Mouse (Mus musculus): ENCODE results near the gene Ccnt1. TPM values are rescaled to one million over a fixed set of nuclear protein-coding genes. Genes with fewer than 3 reads are reported as not detected.

The Ccnt1 gene
- total and polyA plus RNA-seq, 3 experiments, result 19.5 to 63.2 (median 44.0) TPM

GRCm38 (mm10) chr15:98568256-98569033 lies 2.3 kb downstream of the Ccnt1 start (continued):
- TF ChIP-seq RCOR1 (IDR thresholded peaks at IDR 0.05; ENCODE audit: low read depth, low read length) (no peak), TBP (IDR thresholded peaks at IDR 0.05; ENCODE audit: low read depth, low read length) (peak; percentile 86), E2F4 (IDR thresholded peaks at IDR 0.05; ENCODE audit: borderline replicate concordance, low read depth, low read length) (no peak)

- Histone ChIP-seq H3K4me3 (ENCODE audit: control insufficient read depth in 1 of 2, insufficient read depth in 1 of 2, low read depth in 2 of 2, low read length in 2 of 2) (peak overlapping the region; percentile 83 to 84), H3K4me1 (ENCODE audit: control insufficient read depth in 1 of 2, insufficient read depth in 2 of 2, low read length in 2 of 2) (peaks cover 0 to 28% of the 10 kb centered on the region in 2 experiments; a peak in 3 of 4 replicates), H3K36me3 (ENCODE audit: control insufficient read depth in 1 of 2, insufficient read depth in 2 of 2, low read length in 2 of 2) (peaks cover 20 to 48% of the 10 kb centered on the region in 2 experiments), H3K9me3 (replicated peaks; ENCODE audit: insufficient read depth, low read length) (no peaks in the 10 kb centered on the region), H3K9ac (ENCODE audit: control insufficient read depth, low read depth, low read length, poor library complexity, severe bottlenecking) (peak overlapping the region; percentile 87), H3K79me2 (ENCODE audit: control insufficient read depth, insufficient read depth, low read length, poor library complexity) (peaks cover 57% of the 10 kb centered on the region), H3K27me3 (ENCODE audit: control insufficient read depth in 1 of 2, insufficient read depth in 2 of 2, low read length in 2 of 2) (no peaks in the 10 kb centered on the region), H3K27ac (ENCODE audit: control insufficient read depth, low read depth, low read length) (peak overlapping the region; percentile 92)
- peak; percentile 100 for DNase-seq (ENCODE audit: low read depth, low spot score)
- TF ChIP-seq E2F4 (IDR thresholded peaks at IDR 0.05; ENCODE audit: borderline replicate concordance, low read depth, low read length), result peak; percentile 84; the same call in 1 of the 2 replicates
- TF ChIP-seq POLR2AphosphoS2 (IDR thresholded peaks at IDR 0.05; ENCODE audit: low read length), result peak; percentile 100
- peak; percentile 88 for TF ChIP-seq ETS1 (IDR thresholded peaks at IDR 0.05; ENCODE audit: low read depth, low read length)
- TF ChIP-seq MYB (IDR thresholded peaks at IDR 0.05; ENCODE audit: low read depth, low read length), result no peak; the same call in 1 of the 2 replicates
- TF ChIP-seq RAD21 (IDR thresholded peaks at IDR 0.05; ENCODE audit: low read depth, low read length), result no peak
- peak; percentile 96 for TF ChIP-seq CHD2 (IDR thresholded peaks at IDR 0.05; ENCODE audit: low read length)
- TF ChIP-seq HCFC1 (IDR thresholded peaks at IDR 0.05; ENCODE audit: low read depth, low read length), result peak; percentile 98
- TF ChIP-seq ZMIZ1 (IDR thresholded peaks at IDR 0.05; ENCODE audit: low read depth, low read length), result peak; percentile 98
- 0 out of 2 replicates have a peak, but pooled peaks have one; percentile 35 for TF ChIP-seq POLR2AphosphoS5 (IDR thresholded peaks at IDR 0.05; ENCODE audit: borderline replicate concordance, low read depth, low read length)
- TF ChIP-seq ELF1 (IDR thresholded peaks at IDR 0.05; ENCODE audit: low read depth, low read length), result peak; percentile 99
- TF ChIP-seq BHLHE40 (IDR thresholded peaks at IDR 0.05; ENCODE audit: borderline replicate concordance, low read depth, low read length), result peak; percentile 71; the same call in 1 of the 2 replicates
- peak; percentile 96 for TF ChIP-seq TBP (IDR thresholded peaks at IDR 0.05; ENCODE audit: low read depth, low read length)
- TF ChIP-seq CHD1 (IDR thresholded peaks at IDR 0.05; ENCODE audit: low read depth, low read length), result peak; percentile 85
- TF ChIP-seq UBTF (IDR thresholded peaks at IDR 0.05; ENCODE audit: borderline replicate concordance, insufficient read depth, low read depth, low read length), result peak; percentile 88; the same call in 1 of the 2 replicates
- peak; percentile 98 for TF ChIP-seq MAZ (IDR thresholded peaks at IDR 0.05; ENCODE audit: low read depth, low read length)
- peak; percentile 55 for TF ChIP-seq MYC (IDR thresholded peaks at IDR 0.05; ENCODE audit: low read depth, low read length)
- TF ChIP-seq MAFK (IDR thresholded peaks at IDR 0.05; ENCODE audit: borderline replicate concordance, low read depth, low read length), result no peak
- peak; percentile 95; the same call in 1 of the 2 replicates for TF ChIP-seq GABPA (IDR thresholded peaks at IDR 0.05; ENCODE audit: low read depth, low read length)
- peak; percentile 99 for TF ChIP-seq NELFE (IDR thresholded peaks at IDR 0.05; ENCODE audit: low read depth, low read length)
- peak; percentile 97 for TF ChIP-seq KAT2A (conservative IDR thresholded peaks at IDR 0.05; ENCODE audit: low read depth, low read length)
- TF ChIP-seq POLR2A (IDR thresholded peaks at IDR 0.05; ENCODE audit: control insufficient read depth in 1 of 2, insufficient read depth in 1 of 2, low read depth in 1 of 2, low read length in 2 of 2, poor library complexity in 1 of 2), result peak; percentile 92 to 99
- no peak for TF ChIP-seq ZKSCAN1 (IDR thresholded peaks at IDR 0.05; ENCODE audit: low read depth, low read length)
- TF ChIP-seq RCOR1 (IDR thresholded peaks at IDR 0.05; ENCODE audit: low read depth, low read length), result no peak; the same call in 1 of the 2 replicates
- TF ChIP-seq ZC3H11A (IDR thresholded peaks at IDR 0.05; ENCODE audit: low read depth, low read length), result no peak
- peak; percentile 90 for TF ChIP-seq MXI1 (IDR thresholded peaks at IDR 0.05; ENCODE audit: low read depth, low read length)
- TF ChIP-seq JUND (IDR thresholded peaks at IDR 0.05; ENCODE audit: low read depth, low read length), result no peak
- peak; percentile 51 for TF ChIP-seq NRF1 (IDR thresholded peaks at IDR 0.05; ENCODE audit: insufficient read depth, low read depth, low read length, poor library complexity, severe bottlenecking)
- peak in 1 of 2 experiments; percentile 65; a peak in 1 of 4 replicates for TF ChIP-seq USF2 (IDR thresholded peaks at IDR 0.05; ENCODE audit: borderline replicate concordance in 1 of 2, insufficient read depth in 1 of 2, low read depth in 1 of 2, low read length in 2 of 2)
- peak; percentile 98 for TF ChIP-seq USF1 (IDR thresholded peaks at IDR 0.05; ENCODE audit: low read depth, low read length)
- no peak for TF ChIP-seq SMC3 (IDR thresholded peaks at IDR 0.05; ENCODE audit: low read depth, low read length)
Observed at GRCm38 (mm10) chr15:98567278-98568134, 3.2 kb downstream of the Ccnt1 start.
